Mouse (Mus musculus): Measurements from ENCODE around the gene Cobll1.

- no peak for TF ChIP-seq POLR2A (IDR thresholded peaks at IDR 0.05; ENCODE audit: low read depth, low read length)
- no peak for TF ChIP-seq CTCF (IDR thresholded peaks at IDR 0.05; ENCODE audit: borderline replicate concordance, insufficient read depth, low read length)
Measured at GRCm38 (mm10) chr2:65282979-65283378, 43.8 kb upstream of the Cobll1 start.
